Mouse (Mus musculus) cerebellum, adult 11-12 months (tissue): ENCODE measurements around the gene Gm6337.
"Not testable (repeated sequence)": the region's sequence is repeated elsewhere in the genome, so short reads cannot be mapped to it uniquely, and the experiment has no call there.

Experiments
- DNase-seq: peaks from one replicate; pipeline ENCODE4 v3.0.0; 2022

The Gm6337 gene

DNA sequence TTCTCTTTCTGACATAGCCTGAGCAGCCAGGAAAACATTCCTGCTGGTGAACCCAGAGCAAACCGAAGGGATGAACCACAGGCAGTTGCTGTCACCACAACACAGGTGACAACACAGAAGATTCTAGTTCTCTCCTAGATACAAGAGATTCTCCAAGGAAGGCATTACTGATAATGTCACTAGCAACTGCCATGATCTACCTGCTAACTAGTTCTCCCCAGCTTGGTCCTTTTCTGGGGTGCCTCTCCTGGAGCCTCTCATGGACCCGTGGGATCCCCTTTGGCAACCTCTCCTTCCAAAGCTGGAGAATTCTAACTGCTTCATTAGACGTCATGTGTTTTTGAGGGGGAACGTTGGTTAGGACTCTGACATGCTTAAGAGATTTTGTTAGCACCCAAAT, at the start of gene Gm6337:
TSS of gene Gm6337 (minus strand) at position 101 of the 400 bp plus-strand sequence.
- DNase-seq, result not testable (repeated sequence)

DNA sequence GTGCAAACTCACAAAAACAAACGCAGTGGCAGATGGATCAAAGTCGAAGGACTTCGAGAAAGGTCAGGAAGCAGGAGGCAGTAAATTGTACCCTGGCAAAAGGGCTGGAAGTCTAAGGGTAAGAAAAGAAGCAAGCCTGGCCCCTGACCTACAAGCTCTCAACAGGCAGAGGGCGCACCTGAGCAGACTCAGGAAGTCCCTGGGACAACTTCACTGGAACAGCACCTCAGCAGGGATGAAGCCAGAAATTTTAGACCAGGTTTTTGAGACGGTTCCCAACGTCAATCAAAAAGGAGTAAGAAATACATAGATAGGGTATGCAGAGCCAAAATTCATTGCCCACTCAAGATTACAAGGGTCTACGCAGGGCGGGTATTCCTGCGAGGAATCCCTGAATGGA, 49.4 kb upstream of the Gm6337 start:
- DNase-seq, result not testable (repeated sequence)

- not testable (repeated sequence) for DNase-seq
Measured at GRCm38 (mm10) chr14:6093842-6094241, 35.8 kb upstream of the Gm6337 start, which contains the start of gene Gm8206. Gm8206 (minus strand) TSS chr14:6093942.
